In the genomic region with DNA sequence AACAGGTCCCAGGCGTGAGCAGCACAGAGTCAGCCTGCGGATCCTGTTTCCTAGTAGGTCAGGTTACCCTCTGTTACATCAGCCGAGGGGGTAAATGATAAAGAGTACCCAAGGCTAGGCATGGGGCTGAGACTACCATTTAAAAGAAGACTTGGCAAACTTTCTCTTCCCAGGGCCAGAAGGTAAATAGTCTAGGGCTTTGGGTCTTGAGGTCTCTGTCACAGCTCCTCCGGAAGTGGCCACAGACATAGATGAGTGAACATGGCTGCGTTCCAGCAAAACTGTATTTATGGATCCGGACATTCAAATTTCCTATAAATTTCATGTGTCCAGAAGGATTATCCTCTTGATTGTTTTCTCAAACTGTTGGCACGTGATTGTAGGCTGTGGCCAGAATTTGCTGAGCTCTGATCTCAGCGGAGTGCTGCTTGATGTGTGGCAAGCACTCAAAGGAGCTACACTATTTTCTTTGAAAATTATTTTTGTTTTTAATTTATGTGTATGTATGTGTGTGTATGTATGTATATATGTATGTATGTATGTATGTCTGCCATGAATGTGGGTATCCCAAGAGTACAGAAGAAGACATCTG, we compare ENCODE assay signal across 21 mouse cellular contexts. TPM values are rescaled to one million over a fixed set of nuclear protein-coding genes. Genes with fewer than 3 reads are reported as not detected.
A peak's percentile ranks its signal among the peaks of the same experiment; 100 is the strongest.
DNase-seq lines count a peak whose midpoint lies in the region; ATAC-seq and TF ChIP-seq lines count a peak whose summit lies in the region.
"Had no signal": no experiment of that assay in that cellular context is flagged by ENCODE, and none has a peak within 500 bp of the region (broad histone marks: within the 10 kb centered on the region; RNA-seq: fewer than 3 reads in every experiment).

No protein-coding gene starts in this region.

- no peak for TF ChIP-seq EP300 in lung, postnatal 0 days (IDR thresholded peaks at IDR 0.05)

- no peaks in the 10 kb centered on the region for H3K9me3 ChIP-seq in lung, embryonic 14.5 days (ENCODE audit: low read depth, low read length)
- no peaks in the 10 kb centered on the region for H3K9me3 ChIP-seq in lung, postnatal 0 days (ENCODE audit: low read length)
- H3K9me3 ChIP-seq in lung, embryonic 15.5 days = no peaks in the 10 kb centered on the region
- no peaks in the 10 kb centered on the region for H3K9me3 ChIP-seq in lung, embryonic 16.5 days (ENCODE audit: control insufficient read depth, low read length)
- H3K9me3 ChIP-seq: G1E had no signal

- H3K4me2 ChIP-seq in lung, embryonic 14.5 days = no peak overlapping the region
- H3K4me2 ChIP-seq in lung, postnatal 0 days (replicated peaks; ENCODE audit: low read depth, low read length) = no peak overlapping the region
- H3K4me2 ChIP-seq in lung, embryonic 15.5 days = no peak overlapping the region
- 0 out of 2 replicates have a peak overlapping the region, but pooled peaks have one; percentile 13 for H3K4me2 ChIP-seq in lung, embryonic 16.5 days (ENCODE audit: low read depth, low read length)
- H3K4me2 ChIP-seq in myocyte (ENCODE audit: low read depth) = no peak overlapping the region

- no peak overlapping the region for H3ac ChIP-seq in myocyte (ENCODE audit: control insufficient read depth, insufficient read length)

- no peak for TF ChIP-seq CTCF in lung, embryonic 14.5 days (IDR thresholded peaks at IDR 0.05; ENCODE audit: low read depth)
- TF ChIP-seq CTCF in lung, postnatal 0 days (IDR thresholded peaks at IDR 0.05) = no peak
- TF ChIP-seq CTCF in lung, adult 2 months (IDR thresholded peaks at IDR 0.05; ENCODE audit: insufficient read depth, low read length) = no peak

- no peaks in the 10 kb centered on the region for H3K36me3 ChIP-seq in lung, embryonic 14.5 days (ENCODE audit: insufficient read depth)
- no peaks in the 10 kb centered on the region for H3K36me3 ChIP-seq in lung, postnatal 0 days (ENCODE audit: insufficient read depth, low read length)
- H3K36me3 ChIP-seq in lung, embryonic 15.5 days = no peaks in the 10 kb centered on the region
- H3K36me3 ChIP-seq in lung, embryonic 16.5 days (ENCODE audit: control insufficient read depth, insufficient read depth, low read length) = no peaks in the 10 kb centered on the region
- H3K36me3 ChIP-seq in myocyte (ENCODE audit: control insufficient read depth, insufficient read depth) = no peaks in the 10 kb centered on the region
- H3K36me3 ChIP-seq: G1E had no signal

- H3K4me1 ChIP-seq in lung, embryonic 14.5 days (ENCODE audit: insufficient read depth) = peaks cover 9% of the 10 kb centered on the region
- no peaks in the 10 kb centered on the region for H3K4me1 ChIP-seq in lung, postnatal 0 days (ENCODE audit: insufficient read depth, low read depth, low read length)
- H3K4me1 ChIP-seq in lung, embryonic 15.5 days = peaks cover 18% of the 10 kb centered on the region
- no peaks in the 10 kb centered on the region for H3K4me1 ChIP-seq in lung, adult 2 months (ENCODE audit: control insufficient read depth, insufficient read depth, low read length)
- peaks cover 6% of the 10 kb centered on the region; the same call in 1 of the 2 replicates for H3K4me1 ChIP-seq in lung, embryonic 16.5 days (replicated peaks; ENCODE audit: control insufficient read depth, insufficient read depth, low read length)

- no peak for TF ChIP-seq POLR2A in lung, adult 2 months (IDR thresholded peaks at IDR 0.05; ENCODE audit: borderline replicate concordance, extremely low read depth, low read depth, low read length)
- TF ChIP-seq POLR2A in myocyte (IDR thresholded peaks at IDR 0.05; ENCODE audit: insufficient read length, low read depth) = no peak

- no peaks in the 10 kb centered on the region for H3K27me3 ChIP-seq in lung, embryonic 14.5 days (ENCODE audit: insufficient read depth, low read length)
- H3K27me3 ChIP-seq in lung, postnatal 0 days (replicated peaks; ENCODE audit: insufficient read depth, low read length) = no peaks in the 10 kb centered on the region
- H3K27me3 ChIP-seq in lung, embryonic 15.5 days = peaks cover under 1% of the 10 kb centered on the region; the same call in 1 of the 2 replicates
- H3K27me3 ChIP-seq in lung, embryonic 16.5 days (ENCODE audit: control insufficient read depth, insufficient read depth, low read depth, low read length) = no peaks in the 10 kb centered on the region; the same call in 1 of the 2 replicates
- H3K27me3 ChIP-seq in myocyte (ENCODE audit: control insufficient read depth, insufficient read depth, insufficient read length) = no peaks in the 10 kb centered on the region
- H3K27me3 ChIP-seq: Patski had no signal

- peak; percentile 87 for DNase-seq in lung, embryonic 14.5 days
- no peak for DNase-seq in lung, postnatal 0 days (ENCODE audit: low spot score)
- no peak for DNase-seq in lung, adult 2 months
- no peak for DNase-seq in lung, adult 18-20 months
- DNase-seq in heart, postnatal 4 days = no peak
- DNase-seq: adrenal gland, adult 2 months; adrenal gland, adult 8-10 months; adrenal gland, postnatal 10 days; adrenal gland, postnatal 14 days; adrenal gland, postnatal 25 days; adrenal gland, postnatal 36 days; B cell, adult 2 months; cerebellum, adult 11 months; cerebellum, adult 11-12 months had no signal

- H3K27ac ChIP-seq in lung, embryonic 14.5 days (ENCODE audit: low read depth) = no peak overlapping the region
- H3K27ac ChIP-seq in lung, postnatal 0 days (ENCODE audit: low read length) = no peak overlapping the region
- 0 out of 2 replicates have a peak overlapping the region, but pooled peaks have one; percentile 42 for H3K27ac ChIP-seq in lung, embryonic 15.5 days
- no peak overlapping the region for H3K27ac ChIP-seq in lung, embryonic 16.5 days (ENCODE audit: low read length)

- no peak overlapping the region for H3K9ac ChIP-seq in lung, embryonic 14.5 days
- no peak overlapping the region for H3K9ac ChIP-seq in lung, postnatal 0 days (replicated peaks; ENCODE audit: low read depth)
- H3K9ac ChIP-seq in lung, embryonic 15.5 days = no peak overlapping the region
- H3K9ac ChIP-seq in lung, embryonic 16.5 days (ENCODE audit: low read length) = no peak overlapping the region

- ATAC-seq in lung, embryonic 14.5 days (ENCODE audit: insufficient read depth) = peak; percentile 64; the same call in 1 of the 2 replicates
- no peak for ATAC-seq in lung, postnatal 0 days
- peak; percentile 57; the same call in 1 of the 2 replicates for ATAC-seq in lung, embryonic 15.5 days (ENCODE audit: borderline replicate concordance, extremely low read depth, low FRiP score, low TSS enrichment)
- peak; percentile 79; the same call in 1 of the 2 replicates for ATAC-seq in lung, embryonic 16.5 days (ENCODE audit: low read depth)
- ATAC-seq: activated CD4-positive, CD25-positive, alpha-beta regulatory T cell, adult 4 months; CD4-positive, CD25-positive, alpha-beta regulatory T cell, adult 4 months; Patski had no signal

- no peaks in the 10 kb centered on the region for H3K79me2 ChIP-seq in myocyte (ENCODE audit: control insufficient read depth, insufficient read depth)

- H3K4me3 ChIP-seq in lung, embryonic 14.5 days (ENCODE audit: low read depth, low read length) = no peak overlapping the region
- no peak overlapping the region for H3K4me3 ChIP-seq in lung, postnatal 0 days (ENCODE audit: low read depth, low read length)
- no peak overlapping the region for H3K4me3 ChIP-seq in lung, embryonic 15.5 days
- no peak overlapping the region for H3K4me3 ChIP-seq in lung, adult 2 months (replicated peaks; ENCODE audit: extremely low read depth, low read depth, low read length)
- H3K4me3 ChIP-seq in lung, embryonic 16.5 days (ENCODE audit: low read length) = no peak overlapping the region
- no peak overlapping the region for H3K4me3 ChIP-seq in myocyte

- WGBS in lung, embryonic 14.5 days = 50% methylated on average over 8 of the region's 8 CpGs
- 48% methylated on average over 8 of the region's 8 CpGs for WGBS in lung, postnatal 0 days
- WGBS in lung, embryonic 15.5 days = 47% methylated on average over 8 of the region's 8 CpGs
- 53% methylated on average over 8 of the region's 8 CpGs for WGBS in lung, adult 2 months
- WGBS in lung, embryonic 16.5 days = 47% methylated on average over 8 of the region's 8 CpGs

TF ChIP-seq in myocyte, 11 proteins besides CTCF, POLR2A, EP300 and RAD21:
- TF ChIP-seq TCF12 (IDR thresholded peaks at IDR 0.05; ENCODE audit: insufficient read depth, poor library complexity, severe bottlenecking) = no peak
- TF ChIP-seq E2F4 (IDR thresholded peaks at IDR 0.05; ENCODE audit: insufficient read depth) = no peak
- TF ChIP-seq MAX (IDR thresholded peaks at IDR 0.05; ENCODE audit: low read depth) = no peak
- no peak for TF ChIP-seq TCF3 (IDR thresholded peaks at IDR 0.05; ENCODE audit: insufficient read length, low read depth)
- TF ChIP-seq CEBPB (IDR thresholded peaks at IDR 0.05; ENCODE audit: insufficient read depth, poor library complexity, severe bottlenecking) = peak; percentile 25; the same call in 1 of the 2 replicates

RNA-seq across cellular contexts. Expression of a gene that starts 20.0 kb away (rescaled TPM):
- 14.6 and 14.8 TPM in 2 replicates for polyA plus RNA-seq in lung, embryonic 14.5 days (2014; fragmentation: Nextera tagmentation; extraction: Ambion mirVana)
- polyA plus RNA-seq in lung, postnatal 0 days (2015; fragmentation: Nextera tagmentation; extraction: Ambion mirVana) = 1.2 TPM in 2 replicates
- 12.5 and 12.9 TPM in 2 replicates for polyA plus RNA-seq in lung, embryonic 15.5 days (2015; fragmentation: Nextera tagmentation; extraction: Ambion mirVana)
- polyA plus RNA-seq in lung, adult 2 months (2012; rRNA removed) = 0.60 and 0.95 TPM in 2 replicates
- polyA plus RNA-seq in lung, embryonic 16.5 days (2015; fragmentation: Nextera tagmentation; extraction: Ambion mirVana) = 10.3 and 13.4 TPM in 2 replicates
- 21.2 TPM for polyA plus RNA-seq in myocyte (2012; fragmentation: generic; extraction: Trizol)
- 1 to 10 TPM; 6.6 to 6.8 TPM for total RNA-seq in heart, postnatal 4 days (2021)
- polyA plus RNA-seq: CD4-positive, CD25-positive, alpha-beta regulatory T cell, adult 4 months had no signal
